Mouse (Mus musculus): Measurements from ENCODE around the gene 1700042G07Rik.
A peak's percentile ranks its signal among the peaks of the same experiment; 100 is the strongest.

Gene 1700042G07Rik

DNA sequence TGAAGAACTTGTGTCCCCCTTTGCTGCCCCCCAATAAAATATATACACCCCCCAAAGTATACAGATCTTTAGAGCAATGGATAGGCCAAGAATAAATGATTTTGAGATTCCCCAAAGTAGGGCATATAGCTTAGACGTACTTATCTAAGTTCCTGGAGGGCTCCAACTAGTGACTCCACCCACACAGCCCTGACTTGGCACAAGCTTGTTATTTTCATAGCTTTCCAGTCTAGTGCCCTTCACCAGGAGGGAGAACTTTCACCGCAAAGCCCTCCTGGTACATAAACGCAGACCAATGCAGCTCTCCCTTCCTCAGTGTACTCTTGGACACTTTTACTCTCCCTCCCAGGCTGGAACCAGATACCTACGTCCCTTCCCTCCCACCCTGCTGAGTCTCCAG lies 11.0 kb upstream of the 1700042G07Rik start:
- DNase-seq (ENCODE audit: low read depth, low spot score): no peak

DNA sequence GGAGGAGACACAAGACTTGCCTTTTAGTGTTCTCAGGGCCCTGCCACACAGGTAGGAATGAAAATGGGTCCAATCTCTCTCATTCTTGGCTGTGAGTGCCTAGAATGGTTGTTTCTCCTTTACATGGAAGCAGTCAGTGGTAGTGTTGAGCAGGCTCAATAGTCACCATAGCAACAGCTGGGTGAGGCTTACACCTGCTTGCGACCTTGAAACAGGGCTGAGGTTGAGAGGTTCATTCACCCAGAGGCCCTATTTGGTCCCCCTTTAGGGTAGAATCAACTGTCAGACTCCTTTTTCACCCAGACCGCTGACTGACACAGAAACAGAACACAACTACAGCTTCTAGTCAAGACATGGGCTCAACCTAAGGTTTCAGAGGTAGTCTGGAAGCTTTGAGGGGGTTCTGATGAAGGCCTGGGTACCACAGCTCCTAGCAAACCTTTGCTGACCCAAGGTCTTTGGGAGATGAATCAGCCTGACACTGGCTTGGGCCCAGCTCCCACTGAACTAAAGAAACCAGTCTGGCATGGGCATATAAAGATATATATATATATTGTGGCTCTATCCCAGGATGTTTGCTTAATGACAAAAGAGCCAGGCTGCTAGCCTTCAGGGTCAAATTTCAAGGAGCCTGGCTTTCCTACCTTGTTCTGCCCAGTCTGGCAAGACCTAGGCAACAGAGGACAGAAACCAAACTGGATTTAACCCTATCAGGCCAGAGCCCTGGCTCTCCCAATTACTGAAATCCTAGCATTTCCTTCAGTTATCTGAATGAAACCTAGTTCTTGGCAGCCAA lies 8.2 kb upstream of the 1700042G07Rik start:
- DNase-seq (ENCODE audit: low read depth, low spot score): no peak

DNA sequence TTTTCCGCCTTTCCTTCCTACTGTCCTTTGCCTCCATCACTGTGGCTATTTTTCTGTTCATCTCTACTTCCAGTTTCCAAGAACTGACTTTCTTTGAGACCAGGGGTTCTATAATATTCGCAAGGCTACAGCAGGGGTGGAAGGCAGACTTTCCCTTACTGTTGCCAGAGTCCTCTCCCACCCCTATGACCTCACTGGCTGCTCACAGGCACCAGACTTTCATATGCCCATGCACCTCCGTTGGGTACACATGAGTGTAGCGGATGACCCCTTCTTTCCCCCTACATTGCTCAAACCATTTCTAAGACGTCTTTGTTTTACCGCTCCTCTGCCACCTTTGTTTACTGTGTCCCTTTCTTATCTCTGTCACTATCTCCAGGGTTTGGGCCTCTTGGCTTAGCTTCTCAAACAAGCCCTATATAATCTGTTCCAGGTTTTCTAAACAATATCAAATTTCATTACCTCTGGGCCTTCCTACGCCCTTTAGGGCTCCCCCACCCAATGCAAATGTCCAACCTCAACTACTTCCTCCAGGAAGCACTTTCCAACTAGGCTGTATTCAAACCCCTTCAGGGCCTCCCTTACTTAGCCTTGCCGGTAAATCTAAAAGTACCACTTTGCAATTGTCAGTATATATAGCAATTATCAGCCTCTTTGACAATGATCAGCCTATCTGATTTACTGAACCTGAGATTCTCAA lies 7.3 kb upstream of the 1700042G07Rik start:
- no peak for DNase-seq (ENCODE audit: low read depth, low spot score)

GRCm38 (mm10) chr4:116167404-116167803 lies 5.8 kb upstream of the 1700042G07Rik start, which contains the start of gene Tspan1:
TSS of gene Tspan1 (minus strand) at chr4:116167601.
- DNase-seq (ENCODE audit: low read depth, low spot score): no peak

DNA sequence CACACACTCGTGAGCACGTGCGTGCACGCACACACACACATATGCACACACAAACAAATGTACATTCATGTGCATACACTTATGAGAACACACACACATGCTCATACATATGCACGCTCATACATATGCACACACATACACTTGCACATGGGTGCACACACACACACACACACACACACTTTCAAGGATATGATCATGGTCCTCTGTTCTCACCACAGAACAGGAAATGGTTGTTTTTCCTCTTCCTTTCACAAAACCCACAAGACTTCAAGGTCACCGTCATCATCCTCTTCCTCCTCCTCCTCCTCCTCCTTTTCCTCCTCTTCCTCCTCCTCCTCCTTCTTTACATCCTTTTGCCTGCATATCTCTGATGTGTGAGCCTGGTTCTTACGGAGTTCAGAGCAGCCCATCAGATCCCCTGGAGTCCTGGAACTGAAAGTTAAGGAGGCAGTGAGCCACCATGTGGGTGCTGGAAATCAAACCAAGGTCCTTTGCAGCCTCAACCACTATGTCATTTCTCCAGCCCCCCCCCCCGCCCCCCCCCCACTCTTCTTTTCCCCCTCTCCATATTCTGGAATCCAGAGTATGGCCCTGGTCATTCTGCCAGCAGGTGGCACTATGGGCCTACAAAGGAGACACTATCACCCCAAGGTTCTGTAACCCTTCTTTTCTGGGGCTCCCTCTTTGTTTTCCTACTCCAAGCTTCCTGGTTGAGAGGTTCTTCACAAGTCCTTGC lies 4.4 kb upstream of the 1700042G07Rik start:
- no peak for DNase-seq (ENCODE audit: low read depth, low spot score)

DNA sequence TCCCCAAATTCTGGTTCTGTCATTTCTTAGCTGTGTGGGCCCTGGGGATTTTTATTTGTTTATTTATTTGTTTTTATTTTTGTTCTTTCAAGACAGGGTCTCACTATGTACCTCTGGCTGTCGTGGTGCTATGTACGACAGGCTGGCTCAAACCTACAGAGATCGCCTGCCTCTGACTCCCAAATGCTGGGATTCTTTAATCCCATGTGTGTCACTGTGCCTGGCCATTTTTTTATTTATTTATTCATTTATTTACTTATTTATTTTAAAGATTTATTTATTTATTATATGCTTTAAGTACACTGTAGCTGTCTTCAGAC lies 3.9 kb upstream of the 1700042G07Rik start:
- DNase-seq (ENCODE audit: low read depth, low spot score): no peak

- DNase-seq (ENCODE audit: low read depth, low spot score): no peak
Observed at GRCm38 (mm10) chr4:116173752-116174151, 580 bp downstream of the 1700042G07Rik start.

DNA sequence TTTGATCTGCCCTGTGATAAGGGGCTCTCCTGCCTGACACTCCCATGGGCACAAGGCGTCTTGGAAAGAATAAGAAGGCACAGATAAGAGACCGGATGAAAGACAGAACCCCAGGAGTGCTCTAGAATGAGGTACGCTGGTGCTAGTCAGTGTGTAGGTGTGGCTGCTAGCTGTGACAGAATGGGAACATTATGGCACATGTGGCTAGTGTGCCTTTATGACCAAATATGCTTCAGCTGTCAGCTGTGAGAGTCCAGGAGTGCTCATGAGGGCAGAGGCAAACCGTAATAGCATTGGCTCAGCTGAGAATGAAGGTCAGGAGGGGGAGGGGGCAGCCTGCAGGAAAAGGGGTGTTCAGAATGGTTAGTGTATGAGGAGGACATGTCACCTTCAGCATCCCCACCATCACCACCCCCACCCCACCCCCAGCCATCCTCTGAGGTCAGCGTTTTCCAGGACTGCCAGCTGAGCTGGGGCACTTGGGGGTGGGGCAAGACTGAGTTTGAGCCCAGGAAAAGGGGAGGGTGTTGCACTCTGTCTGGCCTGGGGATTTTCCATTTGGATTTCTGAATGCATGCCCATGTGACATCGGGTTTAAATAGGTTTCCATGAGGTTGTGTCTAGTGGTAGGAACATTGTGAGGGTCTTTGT lies 1.4 kb downstream of the 1700042G07Rik start:
- no peak for DNase-seq (ENCODE audit: low read depth, low spot score)

- DNase-seq (ENCODE audit: low read depth, low spot score): no peak
Observed at GRCm38 (mm10) chr4:116175136-116175535, 2.0 kb downstream of the 1700042G07Rik start.

- DNase-seq (ENCODE audit: low read depth, low spot score): peak; percentile 92
Observed at GRCm38 (mm10) chr4:116175711-116176542, 2.8 kb downstream of the 1700042G07Rik start.

DNA sequence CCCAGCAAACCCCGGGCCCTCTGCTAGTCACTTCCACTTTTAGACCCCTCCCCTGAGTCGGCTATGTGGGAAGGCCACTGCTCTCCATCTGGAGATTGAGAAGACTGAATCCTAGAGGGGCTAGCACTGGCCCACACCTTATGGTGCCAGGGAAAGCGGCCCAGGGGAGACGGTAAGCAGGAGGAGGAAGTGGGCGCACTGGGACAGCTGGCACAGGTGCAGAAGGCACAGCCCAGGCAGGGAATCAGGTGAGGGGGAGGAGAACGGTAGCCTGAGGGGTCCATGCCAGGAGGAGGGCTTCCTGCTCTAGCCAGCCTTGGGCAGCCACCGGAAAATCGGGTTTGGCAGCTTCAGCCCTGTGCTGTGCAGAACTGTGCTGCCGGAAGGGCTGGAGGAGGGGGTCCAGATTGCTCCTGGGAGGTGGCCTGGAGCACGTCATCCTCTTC lies 3.4 kb downstream of the 1700042G07Rik start:
- DNase-seq (ENCODE audit: low read depth, low spot score): no peak

DNA sequence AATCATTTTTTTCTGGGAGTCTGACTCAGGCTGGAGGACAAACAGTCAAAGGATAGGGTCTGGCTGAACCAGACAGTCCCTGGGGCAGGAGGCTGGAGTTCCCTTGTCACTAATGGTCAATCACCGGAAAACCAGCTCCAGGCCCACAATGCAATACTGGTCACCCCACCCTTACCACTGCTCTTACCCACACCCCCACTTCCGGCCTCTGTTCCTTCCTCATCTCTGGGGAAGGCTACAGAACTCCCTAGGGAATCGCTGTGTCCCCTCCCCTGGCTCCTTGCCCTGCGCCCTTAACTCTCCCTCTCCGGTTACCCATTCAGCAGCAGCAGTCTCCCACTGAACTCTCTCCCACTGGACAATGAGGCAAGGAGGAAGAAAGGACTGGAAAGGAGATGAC lies 4.0 kb downstream of the 1700042G07Rik start:
- no peak for DNase-seq (ENCODE audit: low read depth, low spot score)

DNA sequence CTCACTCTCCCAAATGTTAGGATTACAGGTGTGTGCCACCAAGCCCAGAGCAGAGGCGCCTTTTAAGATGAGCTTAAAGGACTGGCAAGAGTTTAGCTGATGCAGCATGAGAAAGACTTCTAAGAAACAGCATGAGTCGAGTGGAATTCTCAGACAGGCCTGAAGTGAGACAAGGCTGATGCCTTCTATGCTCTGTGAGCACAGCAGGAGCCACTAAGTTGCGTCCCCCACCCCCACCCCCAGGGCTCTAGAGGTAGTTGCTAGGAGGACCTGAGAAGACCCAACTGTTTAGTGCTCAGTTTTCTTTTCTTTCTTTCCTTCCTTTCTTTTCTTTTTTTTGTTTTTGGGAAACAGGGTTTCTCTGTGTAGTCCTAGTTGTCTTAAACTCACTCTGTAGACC lies 8.9 kb downstream of the 1700042G07Rik start:
- DNase-seq (ENCODE audit: low read depth, low spot score): no peak

DNA sequence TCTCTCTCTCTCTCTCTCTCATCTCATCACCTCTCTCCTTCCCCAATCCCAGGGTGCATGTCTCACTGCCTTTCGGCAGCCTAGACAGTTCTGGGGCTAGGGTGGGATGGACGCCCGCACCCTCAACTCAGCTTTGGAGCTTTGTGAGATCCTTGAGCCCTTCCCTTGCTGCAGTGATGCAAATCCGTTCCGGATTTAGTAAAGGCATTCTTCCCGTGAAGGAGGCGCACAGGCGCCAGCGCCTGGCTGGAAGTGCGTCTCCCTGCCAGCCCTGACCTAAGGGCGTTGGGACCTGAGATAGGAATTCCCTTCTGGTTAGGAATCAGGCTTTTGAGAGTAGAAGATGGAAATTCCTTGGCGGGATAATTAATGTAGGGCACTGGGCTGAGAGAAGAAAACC lies 9.6 kb downstream of the 1700042G07Rik start:
- DNase-seq (ENCODE audit: low read depth, low spot score): no peak

DNA sequence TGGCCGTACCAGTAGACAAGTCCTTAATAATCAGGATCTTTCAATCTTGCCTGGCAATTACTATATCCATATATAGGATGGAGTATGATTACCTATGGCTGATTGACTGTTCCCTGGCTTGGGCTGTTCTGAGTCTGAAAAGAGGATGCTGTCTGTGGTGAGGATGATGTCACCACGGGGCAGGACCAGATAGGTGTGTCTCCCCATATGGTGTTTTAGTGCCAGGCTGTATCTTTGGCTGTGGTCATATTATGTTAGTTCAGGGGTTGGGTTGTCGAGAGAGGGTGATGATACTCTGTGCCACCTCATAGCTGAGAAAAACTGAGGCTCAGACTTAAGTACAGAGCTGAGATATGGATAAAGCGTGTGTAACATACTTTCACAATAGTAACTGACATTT lies 11.9 kb downstream of the 1700042G07Rik start:
- no peak for DNase-seq (ENCODE audit: low read depth, low spot score)

DNA sequence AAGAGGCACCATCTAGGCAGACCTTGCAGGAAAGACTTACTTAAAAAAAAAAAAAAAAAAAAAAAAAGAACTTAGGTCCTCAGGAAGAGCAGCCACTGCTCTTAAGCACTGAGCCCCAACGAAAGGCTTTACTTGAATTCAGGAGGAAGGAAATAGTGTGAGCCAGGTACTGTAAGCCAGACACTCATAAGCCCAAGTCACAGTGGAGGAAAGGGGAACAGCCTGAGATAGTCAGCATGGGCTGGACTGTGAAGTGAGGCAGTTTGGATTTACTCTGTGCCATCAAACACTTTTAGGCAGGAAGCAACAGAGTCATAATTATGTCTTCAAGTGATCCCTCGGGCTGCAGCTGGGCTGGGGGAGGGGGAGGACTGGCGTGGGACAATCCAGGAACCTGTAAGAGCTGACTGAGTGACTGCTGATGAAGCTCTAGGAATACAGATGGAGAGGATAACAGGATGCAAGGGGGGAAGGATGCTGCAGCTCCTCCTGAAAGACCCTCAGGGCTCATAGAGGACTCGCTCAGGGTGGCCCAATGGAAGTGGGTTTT lies 19.2 kb downstream of the 1700042G07Rik start:
- no peak for DNase-seq (ENCODE audit: low read depth, low spot score)

DNA sequence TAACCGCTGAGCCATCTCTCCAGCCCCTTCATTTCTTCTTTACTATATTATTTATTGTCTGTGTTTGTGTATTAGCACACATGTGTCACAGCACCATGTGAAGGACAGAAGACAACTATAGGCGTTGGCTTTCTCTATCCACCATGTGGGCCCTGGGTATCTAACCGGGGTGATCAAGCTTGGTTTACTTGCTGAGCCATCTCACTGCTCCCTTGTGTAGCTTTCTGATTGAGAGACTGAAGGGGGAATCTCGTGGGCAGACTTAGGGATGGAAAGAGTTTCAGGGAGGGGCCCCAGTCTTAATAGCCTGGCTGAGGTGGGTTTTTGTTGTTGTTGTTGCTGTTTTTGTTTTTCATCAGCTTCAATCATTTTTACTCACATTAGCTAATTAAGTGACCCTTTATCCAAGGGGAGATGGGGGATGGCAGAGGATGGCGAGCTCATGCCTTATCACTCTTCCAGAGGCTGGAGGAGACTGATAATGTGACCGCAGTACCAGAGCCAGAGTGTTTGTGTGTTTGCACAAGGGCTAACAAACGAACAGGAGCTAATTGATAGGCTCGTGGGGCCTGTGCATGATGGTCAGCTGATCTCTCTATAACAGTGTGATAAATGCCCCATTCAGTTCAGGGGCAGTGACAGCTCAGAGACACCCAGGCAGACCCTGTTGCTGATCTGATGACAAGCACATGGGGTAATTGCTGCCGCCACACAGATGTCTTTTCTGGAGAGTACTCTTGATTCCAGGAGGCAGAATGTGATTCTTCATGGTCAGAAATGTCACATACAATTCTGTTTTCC lies 20.6 kb downstream of the 1700042G07Rik start:
- no peak for DNase-seq (ENCODE audit: low read depth, low spot score)

- no peak for DNase-seq (ENCODE audit: low read depth, low spot score)
Observed at GRCm38 (mm10) chr4:116198422-116198821, 25.2 kb downstream of the 1700042G07Rik start.

- DNase-seq (ENCODE audit: low read depth, low spot score): no peak
Observed at GRCm38 (mm10) chr4:116204422-116204821, 31.2 kb downstream of the 1700042G07Rik start.

DNA sequence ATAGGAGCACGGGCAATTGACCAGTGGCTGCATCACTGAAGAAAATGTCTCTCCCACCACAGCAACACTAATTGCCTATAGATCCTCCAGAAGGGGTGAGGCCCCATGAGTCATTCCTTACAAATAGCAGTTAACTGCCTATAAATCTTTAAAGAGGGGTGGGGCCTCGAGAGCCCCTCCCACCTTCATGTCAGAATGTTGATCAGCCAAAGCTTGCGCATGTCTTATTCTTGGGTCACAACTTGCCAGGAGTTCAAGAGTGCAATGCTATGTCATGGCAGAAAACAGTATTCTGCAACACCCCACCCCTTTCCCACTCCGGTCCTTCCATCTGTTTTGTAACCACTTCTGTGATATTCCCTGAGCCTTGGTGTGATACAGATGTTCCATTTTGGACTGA lies 33.4 kb downstream of the 1700042G07Rik start:
- no peak for DNase-seq (ENCODE audit: low read depth, low spot score)

Data from telencephalon, adult 2 months (tissue).